Mouse (Mus musculus) ES-E14 (cell line): ENCODE measurements at regions not wholly inside any gene's neighbourhood (a gene's known extent, or its start where the extent isn't known, plus 50 kb on each side); places are given as distances from the start of the nearest gene placed in this dataset.

Experiments
- MAFK ChIP-seq: IDR thresholded peaks from 2 replicates; pipeline ENCODE4 v1.6.1; 2014; ENCODE audit warnings: mild to moderate bottlenecking, low read depth, low read length, inconsistent platforms; ENCODE audit not compliant: insufficient read depth
- ZNF384 ChIP-seq: IDR thresholded peaks from 2 replicates; pipeline ENCODE4 v1.6.1; 2012; ENCODE audit warnings: low read depth, low read length, inconsistent platforms

DNA sequence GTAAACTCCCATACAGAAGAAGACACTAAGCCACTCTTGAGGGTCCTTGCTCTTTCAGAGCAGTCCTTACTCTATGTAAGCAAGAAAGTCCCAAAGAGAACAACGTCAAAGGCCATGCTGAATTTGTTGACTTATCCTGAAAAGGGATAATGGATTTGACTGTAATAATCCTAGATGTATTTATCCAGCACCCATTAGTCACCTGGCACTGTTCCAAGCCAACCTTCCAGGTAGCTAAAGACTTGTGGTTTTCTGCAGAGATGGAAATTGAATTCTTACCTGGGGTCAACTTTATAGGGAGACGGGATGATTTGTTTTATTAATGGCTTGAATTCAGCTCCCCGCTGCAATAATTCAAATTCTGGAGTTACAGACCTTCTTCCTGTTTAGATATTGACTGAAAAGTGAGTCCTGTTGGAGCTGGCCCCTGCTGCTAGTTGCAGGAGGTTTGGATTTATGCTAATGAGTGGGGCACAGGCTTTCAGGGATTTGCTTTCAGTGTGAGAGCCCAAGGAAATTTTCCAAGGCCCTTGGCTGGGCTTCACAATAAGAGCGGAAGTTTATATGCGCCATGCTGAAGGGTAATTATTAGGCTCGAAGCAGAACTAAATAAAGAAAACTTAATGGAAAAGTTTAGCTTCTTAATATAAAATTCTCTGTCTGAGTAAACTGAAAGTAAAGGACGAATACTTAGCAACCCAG, 552.3 kb downstream of the Olfm4 start:
- TF ChIP-seq MAFK (no peak), ZNF384 (no peak)
